Mouse (Mus musculus): ENCODE data around the gene Fam189a1. TPM values are rescaled to one million over a fixed set of nuclear protein-coding genes. Genes with fewer than 3 reads are reported as not detected.

Fam189a1 gene
- polyA plus RNA-seq, 1 experiment from 2014 or later = 7.7 TPM

- no peaks in the 10 kb centered on the region for H3K4me1 ChIP-seq
- ATAC-seq (ENCODE audit: low FRiP score) = no peak
- no peak overlapping the region for H3K4me3 ChIP-seq
- no peak overlapping the region for H3K9ac ChIP-seq
- H3K27ac ChIP-seq = no peak overlapping the region
- 82% methylated on average over 3 of the region's 3 CpGs for WGBS
- H3K27me3 ChIP-seq = no peaks in the 10 kb centered on the region
- no peaks in the 10 kb centered on the region for H3K9me3 ChIP-seq (replicated peaks)
- H3K4me2 ChIP-seq (replicated peaks) = no peak overlapping the region
- no peaks in the 10 kb centered on the region for H3K36me3 ChIP-seq
Observed at GRCm38 (mm10) chr7:64765595-64765994, 390.8 kb downstream of the Fam189a1 start.

- WGBS = 96% methylated on average over 7 of the region's 7 CpGs
- H3K27ac ChIP-seq = no peak overlapping the region
- H3K9ac ChIP-seq = no peak overlapping the region
- H3K9me3 ChIP-seq (replicated peaks) = no peaks in the 10 kb centered on the region
- no peaks in the 10 kb centered on the region for H3K27me3 ChIP-seq
- H3K4me3 ChIP-seq = no peak overlapping the region
- peaks cover 10% of the 10 kb centered on the region; the same call in 1 of the 2 replicates for H3K36me3 ChIP-seq
- no peak overlapping the region for H3K4me2 ChIP-seq (replicated peaks)
- H3K4me1 ChIP-seq = peaks cover 2% of the 10 kb centered on the region; the same call in 1 of the 2 replicates
- ATAC-seq (ENCODE audit: low FRiP score) = no peak
Observed at GRCm38 (mm10) chr7:64755141-64755540, 401.2 kb downstream of the Fam189a1 start.

GRCm38 (mm10) chr7:64754161-64754560 lies 402.2 kb downstream of the Fam189a1 start:
- peaks cover 2% of the 10 kb centered on the region; the same call in 1 of the 2 replicates for H3K4me1 ChIP-seq
- WGBS = 71% methylated on average over 7 of the region's 7 CpGs
- H3K9me3 ChIP-seq (replicated peaks) = no peaks in the 10 kb centered on the region
- no peak overlapping the region for H3K4me3 ChIP-seq
- H3K4me2 ChIP-seq (replicated peaks) = no peak overlapping the region
- no peak for ATAC-seq (ENCODE audit: low FRiP score)
- no peak overlapping the region for H3K27ac ChIP-seq
- H3K36me3 ChIP-seq = peaks cover 10% of the 10 kb centered on the region; the same call in 1 of the 2 replicates
- no peak overlapping the region for H3K9ac ChIP-seq
- H3K27me3 ChIP-seq = no peaks in the 10 kb centered on the region

DNA sequence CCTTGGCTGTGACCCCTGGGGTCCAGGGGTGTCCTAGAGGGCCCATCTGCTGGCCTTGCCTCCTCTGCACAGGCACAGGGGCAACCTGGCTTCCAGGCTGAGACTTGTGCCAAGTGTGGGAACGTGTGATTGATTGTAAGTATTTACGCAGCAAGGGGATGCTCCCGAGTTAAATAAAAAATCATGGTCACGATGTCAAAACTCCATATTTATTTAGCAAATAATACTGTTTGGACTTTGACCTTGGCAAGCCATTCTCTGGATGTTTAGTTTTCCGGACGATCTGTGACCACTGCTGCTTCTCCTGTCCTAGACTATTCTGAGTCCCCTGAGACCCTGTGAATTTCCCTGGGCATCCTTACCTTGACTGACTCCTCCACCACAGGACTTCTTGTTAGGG lies 402.7 kb downstream of the Fam189a1 start:
- H3K4me2 ChIP-seq (replicated peaks) = no peak overlapping the region
- peaks cover 10% of the 10 kb centered on the region; the same call in 1 of the 2 replicates for H3K36me3 ChIP-seq
- ATAC-seq (ENCODE audit: low FRiP score) = no peak
- H3K4me3 ChIP-seq = no peak overlapping the region
- no peak overlapping the region for H3K9ac ChIP-seq
- no peaks in the 10 kb centered on the region for H3K9me3 ChIP-seq (replicated peaks)
- WGBS = 72% methylated on average over 6 of the region's 6 CpGs
- peaks cover 2% of the 10 kb centered on the region; the same call in 1 of the 2 replicates for H3K4me1 ChIP-seq
- no peaks in the 10 kb centered on the region for H3K27me3 ChIP-seq
- H3K27ac ChIP-seq = no peak overlapping the region

GRCm38 (mm10) chr7:64752133-64752532 lies 404.2 kb downstream of the Fam189a1 start:
- ATAC-seq (ENCODE audit: low FRiP score) = no peak
- H3K4me3 ChIP-seq = no peak overlapping the region
- no peaks in the 10 kb centered on the region for H3K9me3 ChIP-seq (replicated peaks)
- H3K27me3 ChIP-seq = no peaks in the 10 kb centered on the region
- H3K4me1 ChIP-seq = peaks cover 2% of the 10 kb centered on the region; the same call in 1 of the 2 replicates
- H3K4me2 ChIP-seq (replicated peaks) = no peak overlapping the region
- peaks cover 17% of the 10 kb centered on the region for H3K36me3 ChIP-seq
- H3K27ac ChIP-seq = no peak overlapping the region
- WGBS = 92% methylated on average over 7 of the region's 7 CpGs
- H3K9ac ChIP-seq = no peak overlapping the region

- WGBS = 32% methylated on average over 5 of the region's 5 CpGs
- no peaks in the 10 kb centered on the region for H3K9me3 ChIP-seq (replicated peaks)
- peaks cover 17% of the 10 kb centered on the region for H3K36me3 ChIP-seq
- H3K4me1 ChIP-seq = peaks cover 2% of the 10 kb centered on the region; the same call in 1 of the 2 replicates
- no peaks in the 10 kb centered on the region for H3K27me3 ChIP-seq
- no peak overlapping the region for H3K4me2 ChIP-seq (replicated peaks)
- peak; percentile 62 for ATAC-seq (ENCODE audit: low FRiP score)
- no peak overlapping the region for H3K4me3 ChIP-seq
- H3K9ac ChIP-seq = no peak overlapping the region
- H3K27ac ChIP-seq = no peak overlapping the region
Observed at GRCm38 (mm10) chr7:64751465-64751864, 404.9 kb downstream of the Fam189a1 start.

DNA sequence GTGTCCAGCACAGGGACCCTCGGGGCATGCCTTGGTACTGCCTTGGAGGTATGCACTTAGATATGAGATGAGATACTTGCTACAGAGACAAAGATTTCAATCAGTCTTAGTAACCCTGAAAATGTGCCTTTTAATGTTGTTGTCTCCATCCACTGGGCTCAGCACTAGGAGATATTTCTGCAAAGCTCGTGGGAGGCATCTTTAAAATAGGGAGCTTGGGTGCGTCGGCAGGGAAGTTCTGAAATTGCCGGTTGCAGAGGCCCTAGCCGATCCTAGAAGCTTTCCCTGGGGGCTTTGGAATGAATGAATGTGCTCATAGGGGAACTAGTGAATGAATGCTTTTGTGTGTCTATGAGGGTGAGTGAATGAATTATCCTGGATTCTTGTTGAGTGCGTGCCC lies 412.8 kb downstream of the Fam189a1 start:
- no peak overlapping the region for H3K4me2 ChIP-seq (replicated peaks)
- H3K36me3 ChIP-seq = peaks cover 36% of the 10 kb centered on the region
- H3K27me3 ChIP-seq = no peaks in the 10 kb centered on the region
- ATAC-seq (ENCODE audit: low FRiP score) = no peak
- H3K27ac ChIP-seq = no peak overlapping the region
- H3K9me3 ChIP-seq (replicated peaks) = no peaks in the 10 kb centered on the region
- no peak overlapping the region for H3K4me3 ChIP-seq
- no peak overlapping the region for H3K9ac ChIP-seq
- WGBS = 93% methylated on average over 7 of the region's 7 CpGs
- H3K4me1 ChIP-seq = peaks cover 12% of the 10 kb centered on the region

GRCm38 (mm10) chr7:64741333-64742307 lies 414.8 kb downstream of the Fam189a1 start:
- Histone ChIP-seq H3K9ac (no peak overlapping the region), H3K4me3 (no peak overlapping the region), H3K27me3 (no peaks in the 10 kb centered on the region), H3K36me3 (peaks cover 29% of the 10 kb centered on the region), H3K4me1 (peaks cover 14% of the 10 kb centered on the region), H3K9me3 (replicated peaks) (no peaks in the 10 kb centered on the region), H3K4me2 (replicated peaks) (no peak overlapping the region), H3K27ac (0 out of 2 replicates have a peak overlapping the region, but pooled peaks have one; percentile 9)
- ATAC-seq (ENCODE audit: low FRiP score) = peak; percentile 85
- WGBS = 24% methylated on average over 8 of the region's 8 CpGs

GRCm38 (mm10) chr7:64739131-64739530 lies 417.2 kb downstream of the Fam189a1 start:
- H3K4me2 ChIP-seq (replicated peaks) = no peak overlapping the region
- no peak overlapping the region for H3K4me3 ChIP-seq
- no peak overlapping the region for H3K27ac ChIP-seq
- H3K36me3 ChIP-seq = peaks cover 7% of the 10 kb centered on the region; the same call in 1 of the 2 replicates
- ATAC-seq (ENCODE audit: low FRiP score) = no peak
- WGBS = 36% methylated on average over 11 of the region's 11 CpGs
- no peaks in the 10 kb centered on the region for H3K9me3 ChIP-seq (replicated peaks)
- no peak overlapping the region for H3K9ac ChIP-seq
- peaks cover 14% of the 10 kb centered on the region for H3K4me1 ChIP-seq
- no peaks in the 10 kb centered on the region for H3K27me3 ChIP-seq

GRCm38 (mm10) chr7:64729785-64730184 lies 426.6 kb downstream of the Fam189a1 start:
- no peaks in the 10 kb centered on the region for H3K36me3 ChIP-seq
- no peak overlapping the region for H3K4me2 ChIP-seq (replicated peaks)
- WGBS = 23% methylated on average over 7 of the region's 7 CpGs
- no peak overlapping the region for H3K4me3 ChIP-seq
- no peak overlapping the region for H3K27ac ChIP-seq
- H3K9ac ChIP-seq = no peak overlapping the region
- no peaks in the 10 kb centered on the region for H3K9me3 ChIP-seq (replicated peaks)
- H3K4me1 ChIP-seq = no peaks in the 10 kb centered on the region
- peak; percentile 59 for ATAC-seq (ENCODE audit: low FRiP score)
- no peaks in the 10 kb centered on the region for H3K27me3 ChIP-seq

DNA sequence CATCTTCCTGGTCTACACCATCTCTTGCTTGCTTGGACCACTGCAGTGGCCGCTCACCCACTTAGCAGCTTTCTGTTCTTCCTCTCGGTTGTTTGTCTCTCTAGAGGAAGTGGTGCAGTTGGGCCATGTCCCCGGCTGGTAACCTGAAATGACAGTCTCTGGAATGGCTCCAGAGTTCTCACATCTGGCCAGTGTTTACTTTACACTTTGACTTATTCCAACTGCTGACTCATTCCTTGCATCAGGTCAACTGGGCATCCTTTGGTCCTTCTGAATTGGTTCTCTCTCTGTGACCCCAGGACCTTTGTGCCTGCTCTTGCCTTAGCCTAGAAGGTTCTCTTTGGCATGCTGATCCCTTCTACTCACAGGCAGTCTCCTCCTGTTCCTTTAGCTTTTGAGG lies 427.6 kb downstream of the Fam189a1 start:
- no peak for ATAC-seq (ENCODE audit: low FRiP score)
- Histone ChIP-seq H3K9me3 (replicated peaks) (no peaks in the 10 kb centered on the region), H3K4me3 (no peak overlapping the region), H3K9ac (no peak overlapping the region), H3K27ac (no peak overlapping the region), H3K4me2 (replicated peaks) (no peak overlapping the region), H3K4me1 (no peaks in the 10 kb centered on the region), H3K27me3 (no peaks in the 10 kb centered on the region), H3K36me3 (no peaks in the 10 kb centered on the region)
- WGBS = 74% methylated on average over 3 of the region's 3 CpGs

DNA sequence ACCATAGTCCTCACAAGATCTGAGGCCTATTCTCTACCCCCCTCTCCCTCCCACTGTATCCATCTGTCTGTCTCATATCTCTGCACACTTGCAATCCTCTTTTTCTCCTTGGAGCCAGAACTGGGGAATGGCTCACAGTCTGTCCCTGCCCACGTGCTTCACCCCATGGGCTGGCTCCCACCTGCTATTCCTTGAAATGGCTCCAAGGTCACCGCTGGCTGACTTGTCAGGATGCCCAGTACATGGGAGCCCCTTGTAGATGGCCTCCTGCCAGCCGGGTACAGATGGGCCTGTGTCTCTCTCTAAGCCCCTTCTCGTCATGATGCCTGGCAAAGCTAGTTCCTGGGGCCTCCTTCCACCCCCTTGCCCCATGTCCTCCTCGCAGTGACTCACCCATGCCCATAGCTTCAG lies 428.2 kb downstream of the Fam189a1 start:
- Histone ChIP-seq H3K4me2 (replicated peaks) (no peak overlapping the region), H3K9ac (no peak overlapping the region), H3K27ac (no peak overlapping the region), H3K27me3 (no peaks in the 10 kb centered on the region), H3K4me1 (no peaks in the 10 kb centered on the region), H3K9me3 (replicated peaks) (no peaks in the 10 kb centered on the region), H3K4me3 (no peak overlapping the region), H3K36me3 (no peaks in the 10 kb centered on the region)
- WGBS = 88% methylated on average over 5 of the region's 5 CpGs
- ATAC-seq (ENCODE audit: low FRiP score) = no peak
